Mouse (Mus musculus) spleen, adult 12 weeks (tissue): ENCODE data around the gene Vip.

Source experiments
- DNase-seq: peaks from one replicate; pipeline ENCODE4 v3.0.0; 2022; ENCODE audit warnings: low spot score

Gene Vip

DNA sequence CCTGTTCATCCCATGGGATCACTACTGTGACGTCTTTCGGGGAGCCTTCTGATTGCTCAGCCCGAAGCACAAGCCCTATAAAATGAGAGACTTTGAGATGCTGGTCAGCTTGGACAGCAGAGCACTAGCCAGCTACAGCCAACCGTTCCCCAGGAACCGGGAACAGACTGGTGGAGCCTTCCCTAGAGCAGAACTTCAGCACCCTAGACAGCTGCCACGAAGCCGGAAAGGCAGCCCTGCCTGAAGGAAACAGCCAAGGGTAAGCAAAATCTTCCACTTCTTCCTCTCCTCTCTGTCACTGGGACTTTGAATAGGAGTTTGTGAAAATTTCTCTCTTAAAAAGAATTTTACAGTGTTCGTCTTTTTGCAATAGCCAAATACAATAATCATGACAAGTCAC lies at the start of gene Vip:
Gene Vip, plus strand, starts transcription at position 107 of the 400 bp plus-strand sequence.
- no peak for DNase-seq

DNA sequence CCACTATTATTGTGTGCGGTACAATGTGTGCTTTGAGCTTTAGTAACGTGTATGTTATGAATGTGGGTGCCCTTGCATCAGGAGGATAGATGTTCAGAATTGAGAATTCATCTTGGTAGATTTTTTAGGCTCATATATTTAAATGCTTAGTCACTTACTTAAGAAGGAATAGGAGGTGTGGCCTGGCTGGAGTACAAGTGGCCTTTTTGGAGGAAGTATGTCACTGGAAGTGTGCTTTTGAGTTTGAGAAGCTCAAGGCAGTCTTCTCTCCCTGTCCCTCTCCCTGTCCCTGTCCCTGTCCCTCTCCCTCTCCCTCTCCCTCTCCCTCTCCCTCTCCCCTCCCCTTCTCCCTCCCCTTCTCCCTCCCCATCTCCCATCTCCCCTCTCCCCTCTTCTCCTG lies 48.0 kb upstream of the Vip start:
- DNase-seq, result no peak

DNA sequence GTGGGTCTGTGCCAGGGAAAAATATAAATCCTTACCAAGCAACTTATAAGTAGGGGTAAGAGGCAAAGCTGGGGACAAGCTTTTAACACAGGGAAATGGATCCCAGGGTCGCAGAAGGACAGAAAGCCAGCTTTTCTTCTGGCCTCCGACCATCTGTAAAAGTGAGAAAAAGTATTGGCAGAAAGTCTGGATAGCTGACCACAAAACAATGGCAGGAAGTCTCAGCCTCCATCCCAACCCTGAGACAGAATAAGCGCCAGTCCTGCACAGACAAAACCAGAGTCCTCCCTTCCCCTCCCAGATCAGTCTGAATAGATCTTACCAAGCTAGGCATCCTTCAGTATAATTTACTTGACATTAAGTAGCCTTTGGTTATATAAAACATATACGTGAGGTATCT lies 47.0 kb upstream of the Vip start:
- no peak for DNase-seq

DNA sequence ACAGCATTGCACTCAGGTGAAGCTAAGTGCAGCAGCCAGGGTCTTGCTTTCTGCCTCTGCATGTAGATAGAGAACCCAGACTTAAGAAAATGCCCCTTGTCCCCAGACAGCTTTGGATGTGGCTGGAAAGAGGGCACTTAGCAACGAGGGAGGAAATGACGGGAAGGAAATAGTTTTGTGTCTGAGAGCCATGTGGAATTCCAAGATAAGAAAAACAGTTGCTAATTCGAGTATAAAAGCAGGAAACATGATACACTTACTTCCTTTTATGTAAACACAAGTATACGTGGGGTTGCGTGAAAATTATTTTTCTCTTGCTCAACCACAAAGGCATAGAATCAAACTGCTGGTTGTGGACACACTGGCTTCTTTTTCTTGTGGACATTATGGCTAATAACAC lies 45.6 kb upstream of the Vip start, which contains the start of gene Myct1:
Gene Myct1, plus strand, starts transcription at position 312 of the 400 bp plus-strand sequence.
- no peak for DNase-seq

- DNase-seq, result no peak
These were observed 44.6 kb upstream of the Vip start for GRCm38 (mm10) chr10:5594457-5594856.

- DNase-seq, result no peak
These were observed 42.5 kb upstream of the Vip start for GRCm38 (mm10) chr10:5596559-5596958.

- DNase-seq, result peak; percentile 14
These were observed 38.9 kb upstream of the Vip start for GRCm38 (mm10) chr10:5600123-5600522.

- no peak for DNase-seq
These were observed 35.5 kb upstream of the Vip start for GRCm38 (mm10) chr10:5603512-5603911.

DNA sequence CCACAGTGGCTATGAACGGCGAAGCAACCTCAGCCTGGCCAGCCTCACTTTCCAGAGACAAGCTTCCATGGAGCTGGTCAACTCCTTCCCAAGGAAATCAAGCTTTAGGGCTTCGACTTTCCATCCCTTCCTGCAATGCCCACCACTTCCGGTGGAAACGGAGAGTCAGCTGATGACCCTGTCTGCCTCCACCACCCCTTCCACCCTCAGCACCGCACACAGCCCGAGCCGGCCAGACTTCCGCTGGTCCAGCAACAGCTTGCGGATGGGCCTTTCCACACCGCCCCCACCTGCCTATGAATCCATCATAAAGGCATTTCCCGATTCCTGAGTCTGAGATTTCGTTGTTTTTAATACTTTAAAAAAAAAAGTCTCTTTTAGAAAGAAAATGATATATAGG lies 34.6 kb upstream of the Vip start:
- no peak for DNase-seq

- no peak for DNase-seq
These were observed 30.1 kb upstream of the Vip start for GRCm38 (mm10) chr10:5608874-5609273.

- no peak for DNase-seq
These were observed 23.6 kb upstream of the Vip start for GRCm38 (mm10) chr10:5615186-5616040.

GRCm38 (mm10) chr10:5626268-5626667 lies 12.8 kb upstream of the Vip start:
- DNase-seq, result no peak

DNA sequence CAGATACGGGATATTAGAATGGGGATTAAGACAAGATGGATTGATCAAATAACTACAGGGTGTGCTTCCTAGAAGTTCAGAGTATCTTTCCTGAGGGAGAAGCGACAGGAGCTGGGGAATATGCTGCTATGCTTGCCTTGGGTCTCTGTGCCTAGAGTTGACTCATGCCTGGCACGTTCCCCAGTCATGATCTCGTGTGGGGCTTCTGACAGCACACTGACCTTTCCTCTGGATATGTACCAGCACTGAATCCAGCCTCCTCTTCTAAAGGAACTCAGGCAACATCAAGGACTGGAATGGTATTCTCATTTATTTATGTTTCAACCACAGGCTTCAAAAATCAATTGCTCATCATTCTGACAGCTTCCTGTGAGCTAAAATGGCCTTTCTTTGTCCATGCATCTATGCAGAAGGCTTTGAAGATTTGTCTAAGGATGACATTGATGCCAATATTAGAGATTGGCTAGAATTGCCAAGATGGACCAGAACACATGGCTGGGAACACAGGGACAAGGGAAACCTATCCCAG lies 5.3 kb upstream of the Vip start:
- DNase-seq, result no peak

GRCm38 (mm10) chr10:5634336-5634735 lies 4.7 kb upstream of the Vip start:
- DNase-seq, result no peak

- DNase-seq, result no peak
These were observed 1.7 kb upstream of the Vip start for GRCm38 (mm10) chr10:5637322-5637721.

GRCm38 (mm10) chr10:5681275-5681674 lies 42.3 kb downstream of the Vip start:
- DNase-seq, result no peak

- no peak for DNase-seq
These were observed 46.6 kb downstream of the Vip start for GRCm38 (mm10) chr10:5685608-5686007.

GRCm38 (mm10) chr10:5694351-5694750 lies 55.3 kb downstream of the Vip start:
- no peak for DNase-seq
